Mouse (Mus musculus) lung, adult 10 weeks (tissue): ENCODE data around the gene Gm14851. TPM values are rescaled to one million over a fixed set of nuclear protein-coding genes. Genes with fewer than 3 reads are reported as not detected.

ENCODE experiments used
- polyA plus RNA-seq: library from polyadenylated mRNA; stranded (reverse); fragments of 350-450 nt; fragmentation: Illumina TruSeq; extraction: RNeasy Lipid Tissue Mini Kit (QIAGEN cat#74804); gene quantifications from one replicate; pipeline ENCODE4 v1.2.3, GENCODE M21; 2014; ENCODE audit warnings: low read depth, low replicate concordance; ENCODE audit not compliant: insufficient read depth

Gene Gm14851
- not detected for polyA plus RNA-seq

GRCm38 (mm10) chr8:21095950-21096349 is at the start of gene Gm14851:
TSS of gene Gm14851 (minus strand) at chr8:21096050.

GRCm38 (mm10) chr8:21134342-21134741 is 38.5 kb upstream of the Gm14851 start, which contains the start of gene Defa30:
TSS of gene Defa30 (plus strand) at chr8:21134642.

GRCm38 (mm10) chr8:21084142-21084541 is 11.7 kb downstream of the Gm14851 start, which contains the start of gene Defa25:
TSS of gene Defa25 (plus strand) at chr8:21084442.

GRCm38 (mm10) chr8:21064738-21065137 is 31.1 kb downstream of the Gm14851 start, which contains the start of gene Defa35:
TSS of gene Defa35 (plus strand) at chr8:21065038.

GRCm38 (mm10) chr8:21054747-21055146 is 41.1 kb downstream of the Gm14851 start, which contains the start of gene Defa23:
TSS of gene Defa23 (plus strand) at chr8:21055047.

Other genes with a start within 250 kb of the Gm14851 start
- gene Defb33, start 203.4 kb downstream of the Gm14851 start, polyA plus RNA-seq = not detected
- not detected for gene Gm15056, start 193.4 kb downstream of the Gm14851 start, polyA plus RNA-seq
- not detected for gene Gm6040, start 174.0 kb downstream of the Gm14851 start, polyA plus RNA-seq
- gene AY761185, start 151.3 kb downstream of the Gm14851 start, polyA plus RNA-seq = not detected
- not detected for gene Defa21, start 70.5 kb downstream of the Gm14851 start, polyA plus RNA-seq
- gene Defa23, start 41.0 kb downstream of the Gm14851 start, polyA plus RNA-seq = not detected
- not detected for gene Defa35, start 31.0 kb downstream of the Gm14851 start, polyA plus RNA-seq
- gene Defa25, start 11.6 kb downstream of the Gm14851 start, polyA plus RNA-seq = not detected
- gene Defa30, start 38.6 kb upstream of the Gm14851 start, polyA plus RNA-seq = not detected
- not detected for gene Defa22, start 66.2 kb upstream of the Gm14851 start, polyA plus RNA-seq
- gene Defa31, start 95.6 kb upstream of the Gm14851 start, polyA plus RNA-seq = not detected
- not detected for gene Gm15293, start 105.5 kb upstream of the Gm14851 start, polyA plus RNA-seq
- gene Gm15292, start 153.7 kb upstream of the Gm14851 start, polyA plus RNA-seq = not detected
- not detected for gene Defa27, start 219.5 kb upstream of the Gm14851 start, polyA plus RNA-seq
- gene Defa29, start 231.0 kb upstream of the Gm14851 start, polyA plus RNA-seq = not detected